In genomic region chr1:42763447-42763846, GRCm38 (mm10) we compare ENCODE assay signal across 14 mouse cellular contexts.
DNase-seq lines count a peak whose midpoint lies in the region; ATAC-seq and TF ChIP-seq lines count a peak whose summit lies in the region.
"Had no signal": no experiment of that assay in that cellular context is flagged by ENCODE, and none has a peak within 500 bp of the region (broad histone marks: within the 10 kb centered on the region; RNA-seq: fewer than 3 reads in every experiment).

No protein-coding gene starts in this region.

- intact Hi-C loops in heart, adult 2 months (cut with DNase I) = no loop called here

- TF ChIP-seq EP300 in heart, adult 2 months (IDR thresholded peaks at IDR 0.05; ENCODE audit: insufficient read depth, low read depth, low read length) = no peak

- peaks cover 3% of the 10 kb centered on the region; the same call in 1 of the 2 replicates for H3K9me3 ChIP-seq in heart, embryonic 11.5 days (replicated peaks; ENCODE audit: control insufficient read depth, low read length)
- no peaks in the 10 kb centered on the region for H3K9me3 ChIP-seq in hindbrain, embryonic 13.5 days

- no peak overlapping the region for H3K4me3 ChIP-seq in heart, adult 2 months
- H3K4me3 ChIP-seq in heart, embryonic 11.5 days (ENCODE audit: low read depth, low read length) = no peak overlapping the region
- H3K4me3 ChIP-seq in hindbrain, embryonic 13.5 days = no peak overlapping the region
- H3K4me3 ChIP-seq: megakaryocyte, embryonic 14.5 days had no signal

- DNase-seq in heart, adult 2 months = peak; percentile 30 to 36
- peak; percentile 48 for DNase-seq in heart, adult 8-10 months (ENCODE audit: low spot score)
- peak; percentile 5 for DNase-seq in heart, postnatal 4 days
- DNase-seq in lung, postnatal 4 days = peak; percentile 8 to 47
- no peak for DNase-seq in right cerebral cortex, adult 2 months (ENCODE audit: low spot score in 2 of 2)
- DNase-seq: adrenal gland, postnatal 25 days; cerebellum, postnatal 10 days; kidney, postnatal 25 days; liver; thymus, adult 18-20 months had no signal

- no peak for TF ChIP-seq POLR2A in heart, adult 2 months (IDR thresholded peaks at IDR 0.05; ENCODE audit: insufficient read depth, low read depth, low read length)

- H3K4me2 ChIP-seq in heart, embryonic 11.5 days = no peak overlapping the region
- H3K4me2 ChIP-seq in hindbrain, embryonic 13.5 days = no peak overlapping the region

- H3K36me3 ChIP-seq in heart, adult 2 months (ENCODE audit: control insufficient read depth, insufficient read depth, low read length) = no peaks in the 10 kb centered on the region
- H3K36me3 ChIP-seq in heart, embryonic 11.5 days (ENCODE audit: control insufficient read depth, insufficient read depth, low read length) = no peaks in the 10 kb centered on the region
- no peaks in the 10 kb centered on the region for H3K36me3 ChIP-seq in hindbrain, embryonic 13.5 days

- H3K27me3 ChIP-seq in heart, adult 2 months (ENCODE audit: control insufficient read depth, insufficient read depth, low read length) = no peaks in the 10 kb centered on the region
- no peaks in the 10 kb centered on the region for H3K27me3 ChIP-seq in heart, embryonic 11.5 days (ENCODE audit: control insufficient read depth, insufficient read depth, low read length)
- no peaks in the 10 kb centered on the region for H3K27me3 ChIP-seq in hindbrain, embryonic 13.5 days
- H3K27me3 ChIP-seq: megakaryocyte, embryonic 14.5 days had no signal

- WGBS in heart, adult 2 months = 49% methylated on average over 2 of the region's 2 CpGs
- WGBS in heart, embryonic 11.5 days (ENCODE audit: insufficient replicate concordance) = 72% methylated on average over 2 of the region's 2 CpGs
- WGBS in hindbrain, embryonic 13.5 days = 90% methylated on average over 2 of the region's 2 CpGs

- H3K9ac ChIP-seq in heart, adult 2 months (ENCODE audit: low read depth, low read length) = no peak overlapping the region
- no peak overlapping the region for H3K9ac ChIP-seq in heart, embryonic 11.5 days (ENCODE audit: low read depth, low read length)
- H3K9ac ChIP-seq in hindbrain, embryonic 13.5 days = no peak overlapping the region

- H3K27ac ChIP-seq in heart, adult 2 months = no peak overlapping the region
- H3K27ac ChIP-seq in heart, embryonic 11.5 days (ENCODE audit: low read depth, low read length) = no peak overlapping the region
- no peak overlapping the region for H3K27ac ChIP-seq in hindbrain, embryonic 13.5 days

- no peaks in the 10 kb centered on the region for H3K79me2 ChIP-seq in heart, adult 2 months (replicated peaks; ENCODE audit: control insufficient read depth, insufficient read depth, low read length)

- H3K4me1 ChIP-seq in heart, adult 2 months (ENCODE audit: control insufficient read depth, insufficient read depth, low read length) = no peaks in the 10 kb centered on the region
- no peaks in the 10 kb centered on the region for H3K4me1 ChIP-seq in heart, embryonic 11.5 days (ENCODE audit: control insufficient read depth, insufficient read depth, low read length)
- no peaks in the 10 kb centered on the region for H3K4me1 ChIP-seq in hindbrain, embryonic 13.5 days (replicated peaks)
- H3K4me1 ChIP-seq: megakaryocyte, embryonic 14.5 days had no signal

- no peak for TF ChIP-seq CTCF in heart, adult 2 months (IDR thresholded peaks at IDR 0.05)

- ATAC-seq in heart, embryonic 11.5 days (replicated peaks; ENCODE audit: insufficient number of reproducible peaks, low FRiP score, low TSS enrichment) = no peak
- no peak for ATAC-seq in hindbrain, embryonic 13.5 days (ENCODE audit: low FRiP score)
- ATAC-seq: inflammation-experienced regulatory T-cells, adult 6 months had no signal

Comparison
In these comparisons a context has a peak if more than half of its experiments do, and no peak if none do; other contexts are left out.
1. DNase-seq: peak in heart, adult 2 months (2 of 2), heart, adult 8-10 months (single experiment), heart, postnatal 4 days (single experiment) and lung, postnatal 4 days (2 of 2); none in right cerebral cortex, adult 2 months (0 of 2).